Mouse (Mus musculus) thymus, postnatal 25 days (tissue): Measurements from ENCODE around the gene Gm42791.

Experiments
- DNase-seq: peaks from one replicate; pipeline ENCODE4 v3.0.0; 2022

Gene Gm42791

DNA sequence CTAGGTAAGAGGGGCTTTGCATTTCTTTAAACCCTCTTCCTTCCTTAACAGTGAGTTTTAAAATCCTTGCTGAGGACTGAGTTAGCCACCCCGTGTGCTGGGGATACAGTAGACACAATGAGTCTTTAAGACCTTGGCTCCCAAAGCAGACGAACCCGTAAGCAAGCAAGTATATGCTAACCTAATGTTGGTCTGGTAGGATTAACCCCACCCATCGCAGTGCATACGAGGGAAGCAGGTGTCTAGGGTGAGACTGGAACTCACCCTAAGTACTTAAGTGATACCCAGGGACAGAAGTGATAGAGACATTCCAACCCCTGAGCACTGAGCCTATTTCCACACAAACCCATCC lies 12.3 kb upstream of the Gm42791 start:
- DNase-seq = peak; percentile 37

DNA sequence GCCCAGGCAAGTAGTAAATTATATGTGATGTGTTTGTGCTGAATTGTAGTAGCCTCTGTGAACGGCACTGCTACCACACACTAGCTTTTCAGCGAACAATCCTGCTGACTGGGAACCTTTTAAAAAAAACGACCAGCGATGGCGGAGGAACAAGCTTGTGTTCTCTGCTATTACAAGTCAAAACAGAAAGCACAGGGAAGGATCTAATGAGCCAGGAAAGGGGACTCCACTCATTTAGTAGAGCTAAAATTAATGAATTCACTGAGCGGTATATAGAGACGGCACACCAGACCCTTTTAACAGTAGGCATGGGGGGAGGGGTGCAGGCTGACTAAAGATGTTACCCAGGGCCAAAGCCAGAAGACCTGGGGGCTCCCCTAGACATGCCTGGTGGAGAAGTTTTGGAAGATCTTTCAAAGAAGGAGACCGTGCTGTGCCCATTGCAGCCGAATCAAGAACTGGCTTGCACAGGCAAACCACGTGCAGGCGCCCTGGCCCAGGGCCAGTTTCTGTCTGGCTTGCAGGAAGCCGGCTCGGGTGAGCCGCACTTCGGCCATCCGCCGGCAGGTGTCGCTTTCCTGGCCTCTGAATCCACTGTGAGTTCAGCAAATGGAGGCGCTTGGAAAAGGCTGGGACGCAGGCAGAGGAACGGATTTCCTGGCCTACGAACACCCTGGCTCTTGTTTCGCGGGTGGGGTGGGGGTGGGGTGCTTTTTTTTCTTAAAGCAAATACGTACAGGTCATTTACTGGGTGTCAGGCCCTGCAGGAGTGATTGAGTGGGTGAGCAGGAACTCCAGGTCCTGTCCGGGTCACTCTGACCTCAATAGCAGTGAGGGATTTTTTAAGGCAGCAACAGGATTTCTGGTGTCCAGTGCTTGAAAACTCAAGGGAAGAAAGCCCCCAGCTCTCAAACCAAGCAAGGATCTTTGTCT lies 11.7 kb upstream of the Gm42791 start:
- peak; percentile 97 for DNase-seq

DNA sequence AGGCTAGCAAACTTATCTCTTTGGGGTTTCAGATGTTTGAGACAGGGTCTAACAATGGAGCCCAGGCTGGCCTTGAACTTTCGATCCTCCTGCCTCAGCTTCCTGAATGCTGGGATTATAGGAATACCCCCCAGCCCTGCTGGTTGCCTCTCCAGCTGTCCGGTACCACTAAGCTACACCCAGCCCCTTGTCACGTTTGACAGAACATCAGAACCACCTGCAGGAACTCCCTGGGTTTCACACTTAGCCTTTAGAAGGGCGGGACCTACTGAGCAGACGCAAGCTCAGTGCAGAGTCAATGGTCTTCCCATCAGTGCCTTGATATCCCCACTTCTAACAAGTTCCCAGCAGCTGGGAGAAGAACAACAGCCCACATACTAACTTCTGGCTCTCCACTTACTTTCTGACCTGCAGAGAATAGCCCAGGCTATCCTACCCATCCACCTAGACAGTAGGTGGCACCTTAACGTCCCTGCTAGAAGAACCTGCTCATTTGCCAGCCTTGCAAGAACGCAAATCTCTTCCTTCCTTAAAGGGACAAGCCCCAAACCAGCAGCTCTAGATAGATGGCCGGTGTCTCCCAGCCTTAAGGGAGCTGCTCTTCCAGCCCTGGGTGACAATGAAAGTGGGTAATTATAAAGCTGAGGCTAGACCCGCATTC lies 10.9 kb upstream of the Gm42791 start:
- peak; percentile 27 for DNase-seq

DNA sequence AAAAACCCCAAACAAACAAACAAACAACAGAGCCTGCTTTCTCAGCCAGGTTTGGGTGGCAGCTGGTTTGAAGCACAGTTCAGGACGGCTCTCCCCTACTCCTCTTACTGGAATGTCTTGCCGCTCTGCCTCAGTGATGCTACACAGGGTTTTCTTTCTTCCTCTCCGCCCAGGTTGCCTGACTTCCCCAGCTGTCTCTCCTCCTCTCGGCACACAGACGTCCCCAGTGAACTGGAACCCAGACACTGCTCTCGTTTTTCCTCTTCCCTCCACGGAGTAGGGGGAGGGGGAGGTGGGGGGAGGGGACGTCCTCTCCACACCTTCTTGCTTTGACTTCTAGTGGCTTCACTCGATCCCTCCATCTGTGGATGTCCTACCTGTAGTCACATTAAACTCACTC lies 10.1 kb upstream of the Gm42791 start:
- peak; percentile 52 for DNase-seq

DNA sequence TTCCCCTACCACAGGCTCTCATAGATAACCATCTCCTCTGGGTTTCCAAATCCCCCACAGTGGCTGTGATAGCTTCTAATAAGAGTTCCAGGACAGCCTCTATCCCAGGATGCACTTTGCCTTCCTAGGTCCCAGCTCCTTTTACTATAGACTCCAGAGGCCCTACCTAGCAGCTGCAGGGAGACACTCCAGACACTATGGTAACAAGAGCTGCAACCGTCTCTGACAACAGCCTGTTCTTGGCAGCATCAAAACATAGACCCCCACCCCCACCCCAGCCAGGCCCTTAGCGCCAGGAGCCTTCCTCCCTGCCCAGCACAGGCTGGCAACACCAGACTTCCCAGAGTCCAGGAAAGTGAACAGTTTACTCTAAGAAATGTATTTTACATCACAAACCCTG lies 8.2 kb upstream of the Gm42791 start:
- no peak for DNase-seq

DNA sequence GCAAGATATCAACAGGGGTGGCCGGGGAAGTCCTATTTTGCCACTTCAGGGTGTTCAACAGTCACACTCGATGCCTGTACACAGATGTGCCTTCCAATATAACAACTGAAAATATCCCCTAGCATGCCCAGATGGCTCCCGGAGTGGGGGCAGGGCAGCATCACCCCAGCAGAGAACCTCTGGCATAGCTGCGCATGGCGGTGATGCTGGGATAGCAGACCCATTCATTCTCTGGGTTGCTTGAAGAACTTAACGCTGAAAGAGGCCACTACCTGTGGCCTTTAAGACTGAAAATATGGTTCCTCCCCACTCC lies 7.8 kb upstream of the Gm42791 start:
- DNase-seq = no peak

DNA sequence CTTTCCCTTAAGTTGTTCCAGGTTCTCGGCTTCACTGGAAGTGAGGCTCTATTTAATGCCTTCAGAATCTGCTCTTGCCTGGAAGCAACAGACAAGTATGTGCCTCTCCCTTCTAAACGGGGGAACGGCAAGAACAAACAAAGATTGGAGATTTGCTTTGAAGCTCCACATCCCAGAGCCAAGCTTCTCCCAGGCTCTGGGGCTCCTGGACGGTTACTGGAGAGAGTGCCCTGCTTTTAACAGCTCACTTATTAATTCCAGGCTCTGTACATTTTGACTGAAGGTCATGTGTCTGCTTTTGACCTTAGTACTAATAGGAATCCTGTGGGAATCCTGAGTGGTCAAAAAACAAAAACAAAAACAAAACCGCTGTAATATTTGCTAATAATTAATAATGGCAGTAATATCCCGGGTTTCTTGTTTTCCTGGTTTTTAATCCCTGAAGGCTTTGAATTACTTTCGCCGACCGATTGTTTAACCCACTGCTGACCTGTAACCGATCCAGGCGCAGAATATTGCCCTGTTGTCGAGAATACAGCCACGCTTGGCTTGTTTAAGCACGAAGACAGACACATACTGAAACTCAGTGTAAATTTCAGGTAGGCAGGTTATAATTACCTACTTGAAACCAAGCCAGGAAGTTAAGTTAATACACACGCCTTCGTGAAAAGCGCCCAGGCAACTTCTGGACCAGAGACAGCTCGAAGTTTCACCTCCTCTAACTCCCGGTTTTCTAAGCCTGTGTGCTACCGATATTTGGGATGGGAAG lies 7.3 kb upstream of the Gm42791 start:
- no peak for DNase-seq

DNA sequence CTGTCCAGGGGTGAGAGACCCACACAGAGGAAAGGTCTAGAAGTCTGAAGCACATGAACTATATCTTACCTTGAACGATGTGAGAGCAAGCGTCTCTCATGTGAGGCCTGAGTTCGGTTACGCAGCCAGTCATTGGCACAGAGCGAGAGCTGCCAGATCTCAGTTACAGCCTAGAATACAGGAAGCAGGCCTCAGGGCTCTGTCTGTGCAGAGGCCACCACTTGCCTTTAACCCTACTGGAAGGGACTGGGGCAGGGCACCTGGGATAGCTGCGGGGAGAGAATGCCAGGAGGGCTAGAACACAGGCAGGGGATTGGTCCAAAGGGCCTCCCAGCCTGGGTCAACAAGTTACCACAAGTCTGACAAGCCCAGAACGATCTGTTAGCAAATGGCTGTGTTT lies 4.9 kb upstream of the Gm42791 start:
- DNase-seq = peak; percentile 33

DNA sequence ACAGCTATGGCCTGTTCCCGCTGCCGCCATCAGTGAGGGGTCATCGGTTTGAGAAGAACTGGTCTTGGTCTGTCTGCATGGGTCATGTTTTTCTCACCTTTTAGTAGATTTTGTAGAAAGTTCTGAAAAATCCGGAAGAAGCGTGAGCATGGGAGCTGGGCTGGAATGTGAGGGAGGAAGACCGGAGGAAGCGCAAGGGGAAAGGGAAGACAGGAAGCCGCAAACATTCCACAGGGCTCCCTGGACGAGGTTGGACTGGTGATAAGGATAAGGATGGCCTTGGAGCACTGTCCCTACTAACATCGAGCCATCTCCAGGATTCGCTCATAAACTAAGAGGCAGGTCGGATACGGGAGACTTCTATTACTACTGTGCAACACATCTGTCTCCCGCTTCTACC lies 3.6 kb upstream of the Gm42791 start:
- DNase-seq = no peak

DNA sequence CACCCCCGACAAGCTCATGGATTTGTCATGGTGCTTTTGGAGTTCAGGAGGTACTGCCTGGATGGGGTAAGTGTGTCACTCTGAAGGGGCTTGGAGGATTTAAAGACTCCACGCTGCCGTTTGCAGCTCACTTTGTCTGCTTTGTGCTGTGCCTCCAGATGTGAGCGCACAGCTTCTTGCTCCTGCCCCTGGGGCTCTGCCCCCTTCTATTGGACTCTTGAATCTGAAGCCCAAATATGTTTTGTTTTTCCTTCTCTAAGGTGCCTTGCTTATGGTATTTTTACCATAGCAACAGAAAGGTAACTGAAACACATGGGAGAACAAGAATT lies 1.7 kb upstream of the Gm42791 start:
- peak; percentile 53 for DNase-seq

DNA sequence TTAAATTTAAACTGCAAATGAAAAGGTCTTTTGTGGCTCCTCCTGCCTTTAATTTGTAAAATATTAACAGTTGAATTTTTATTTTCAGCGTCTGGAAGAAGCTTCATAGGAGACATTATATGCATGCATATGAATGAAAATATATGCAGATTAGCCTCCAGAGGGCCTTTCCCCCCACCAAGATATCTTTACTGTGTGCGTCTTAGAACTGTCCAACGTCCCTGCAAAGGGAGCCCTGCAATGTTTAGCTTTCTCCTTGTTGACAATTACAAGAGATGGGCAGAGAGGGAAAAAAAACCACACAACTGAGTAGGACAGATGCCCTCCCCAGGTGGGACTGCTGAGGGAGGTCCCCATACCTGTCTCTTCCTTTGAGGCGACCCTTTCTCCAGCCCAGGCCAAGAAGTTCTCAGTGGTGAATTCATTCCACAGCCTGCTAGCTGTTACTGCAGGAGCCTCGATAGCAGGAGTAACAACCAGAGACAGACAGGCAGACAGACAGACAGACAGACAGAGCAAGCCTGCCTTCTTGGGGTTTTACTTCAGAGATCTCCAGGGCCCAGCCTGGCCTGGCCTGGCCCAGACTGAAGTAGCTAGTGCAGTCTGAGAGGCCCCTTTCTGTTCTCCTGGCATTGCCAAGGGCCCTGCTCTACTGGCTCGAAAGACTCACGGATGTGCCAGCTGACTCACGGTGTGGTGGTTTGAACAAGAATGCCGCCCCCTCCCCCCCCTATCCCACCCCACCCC lies 1.2 kb upstream of the Gm42791 start:
- DNase-seq = peak; percentile 50

DNA sequence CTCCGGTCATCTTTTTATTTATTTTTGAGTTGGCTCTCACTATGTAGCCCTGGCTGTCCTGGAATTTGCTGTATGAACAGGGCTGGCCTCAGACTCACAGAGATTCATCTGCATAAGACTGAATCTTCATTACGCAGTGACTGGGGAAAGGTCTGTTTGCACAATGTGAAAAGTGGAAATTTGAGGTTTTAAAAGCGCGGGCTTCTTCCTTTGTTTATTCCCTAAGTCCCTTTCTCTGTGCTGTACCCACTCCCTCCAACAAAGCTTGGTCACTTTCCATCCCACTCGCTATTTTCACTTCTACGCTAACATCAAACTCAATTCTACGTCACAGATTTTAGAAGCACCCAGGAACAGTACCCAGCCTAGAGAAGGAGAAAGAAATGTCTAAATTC lies 639 bp downstream of the Gm42791 start:
- no peak for DNase-seq

DNA sequence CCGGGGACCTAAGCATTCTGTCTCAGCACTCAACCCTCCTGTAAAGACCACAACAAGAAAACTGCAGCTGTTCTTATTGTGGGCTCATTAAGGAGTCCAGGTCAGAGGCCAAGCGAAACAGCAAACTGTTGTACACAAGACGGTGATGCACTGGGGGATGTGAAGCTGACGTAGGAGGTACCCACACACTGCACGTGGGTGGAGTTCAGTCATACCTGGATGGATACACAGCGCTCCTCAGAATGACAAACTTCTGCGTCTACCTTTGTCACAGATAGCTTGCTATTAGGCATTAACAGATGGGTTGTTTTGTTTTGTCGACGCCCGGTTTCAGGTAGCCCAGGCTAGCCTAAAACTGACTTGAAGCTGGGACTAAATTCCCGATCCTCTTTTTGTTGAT lies 2.3 kb downstream of the Gm42791 start:
- no peak for DNase-seq

DNA sequence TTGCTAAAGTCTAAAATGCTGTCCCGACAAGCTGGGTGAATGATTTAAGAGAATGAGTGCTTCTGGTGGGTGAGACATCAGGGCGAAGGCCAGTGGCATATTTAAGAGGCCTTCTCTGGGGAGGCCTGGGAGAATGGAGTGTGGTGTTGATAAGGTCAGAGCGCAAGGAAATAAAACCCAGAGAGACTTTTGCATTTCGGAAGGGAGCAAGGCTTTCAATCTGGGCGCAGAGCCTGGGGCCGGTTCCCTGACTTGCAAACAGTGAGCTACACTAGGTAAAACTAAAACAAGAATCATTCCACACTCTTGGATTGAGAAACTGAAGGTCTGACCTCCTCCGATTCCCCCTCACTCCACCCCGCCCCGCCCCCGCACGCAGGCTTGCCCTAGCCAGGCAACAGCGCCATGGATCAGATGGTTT lies 4.0 kb downstream of the Gm42791 start:
- DNase-seq = no peak

DNA sequence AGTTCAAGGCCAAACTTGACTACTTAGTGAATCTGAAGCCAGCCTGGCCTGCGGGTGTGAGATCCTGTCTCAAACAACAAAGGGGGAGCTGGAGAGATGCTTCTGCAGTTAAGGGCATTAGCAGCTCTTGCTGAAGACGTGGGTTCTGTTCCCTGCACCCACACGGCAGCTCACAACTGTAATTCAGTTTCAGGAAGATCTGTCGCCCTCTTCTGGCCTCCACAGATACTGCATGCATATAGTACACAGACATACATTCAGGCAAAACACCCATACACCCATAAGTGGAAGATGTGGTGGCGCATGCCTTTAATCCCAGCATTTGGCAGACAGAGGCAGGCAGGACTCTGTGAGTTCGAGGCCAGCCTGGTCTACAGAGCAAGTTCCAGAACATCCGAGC lies 5.5 kb downstream of the Gm42791 start:
- peak; percentile 47 for DNase-seq

DNA sequence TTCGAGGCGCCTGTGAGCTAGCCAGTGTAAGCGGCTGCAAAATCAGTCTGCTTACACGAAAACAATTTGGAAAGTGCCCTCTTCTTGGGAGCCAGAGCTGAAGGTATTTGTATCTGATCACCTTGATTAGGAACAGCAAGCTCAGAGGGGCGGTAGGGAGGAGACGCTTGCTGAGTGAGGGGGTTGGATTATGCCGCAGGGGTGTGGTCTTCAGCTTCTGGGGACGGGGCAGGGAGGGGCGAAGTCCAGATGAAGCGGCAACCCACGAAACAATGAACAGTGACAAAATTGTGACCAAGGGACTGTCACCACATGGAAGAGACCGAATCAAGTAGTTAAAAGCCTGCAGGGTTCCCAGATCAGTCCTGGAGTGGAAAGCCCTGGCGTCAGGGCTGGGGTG lies 10.0 kb downstream of the Gm42791 start:
- DNase-seq = no peak

DNA sequence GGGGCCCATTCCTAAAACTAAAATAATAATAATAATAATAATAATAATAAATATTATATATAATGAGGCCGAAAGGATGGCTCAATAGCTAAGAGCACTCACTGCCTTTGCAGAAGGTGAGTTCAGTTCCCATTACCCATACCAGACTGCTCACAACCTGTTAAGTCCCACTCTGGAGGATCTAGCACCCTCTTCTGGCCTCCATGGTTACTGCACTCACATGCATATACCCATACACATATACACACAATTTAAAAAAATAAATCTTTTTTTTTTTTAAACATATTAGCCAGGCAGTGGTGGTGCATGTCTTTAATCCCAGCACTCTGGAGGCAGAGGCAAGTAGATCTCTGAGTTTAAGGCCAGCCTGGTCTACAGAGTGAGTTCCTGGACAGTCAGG lies 11.3 kb downstream of the Gm42791 start:
- no peak for DNase-seq

DNA sequence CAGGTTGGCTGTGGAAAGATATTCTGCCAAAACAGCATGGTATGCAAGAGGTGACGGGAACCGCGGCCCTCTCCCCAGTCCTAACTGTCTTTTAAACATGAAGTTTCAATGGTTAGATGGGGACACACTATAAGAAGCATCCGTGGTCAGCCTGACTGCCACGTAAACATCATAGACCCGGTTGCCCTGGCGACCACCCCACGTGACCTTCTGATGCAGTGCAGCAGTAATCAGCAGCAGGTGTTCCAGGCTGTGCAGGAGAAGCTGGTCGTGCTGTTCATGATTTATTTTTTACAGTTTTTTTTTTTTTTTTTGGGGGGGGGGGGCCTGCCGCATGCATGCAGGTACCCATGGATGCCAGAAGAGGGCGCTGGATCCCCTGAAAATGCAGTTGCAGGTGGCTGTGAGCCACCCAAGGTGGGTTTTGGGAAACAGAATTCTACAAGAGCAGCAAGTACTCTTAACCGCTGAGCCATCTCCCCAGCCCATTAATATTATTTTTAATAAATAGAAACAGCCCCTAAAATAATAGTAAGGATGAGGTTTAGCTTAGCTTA lies 11.8 kb downstream of the Gm42791 start:
- no peak for DNase-seq

DNA sequence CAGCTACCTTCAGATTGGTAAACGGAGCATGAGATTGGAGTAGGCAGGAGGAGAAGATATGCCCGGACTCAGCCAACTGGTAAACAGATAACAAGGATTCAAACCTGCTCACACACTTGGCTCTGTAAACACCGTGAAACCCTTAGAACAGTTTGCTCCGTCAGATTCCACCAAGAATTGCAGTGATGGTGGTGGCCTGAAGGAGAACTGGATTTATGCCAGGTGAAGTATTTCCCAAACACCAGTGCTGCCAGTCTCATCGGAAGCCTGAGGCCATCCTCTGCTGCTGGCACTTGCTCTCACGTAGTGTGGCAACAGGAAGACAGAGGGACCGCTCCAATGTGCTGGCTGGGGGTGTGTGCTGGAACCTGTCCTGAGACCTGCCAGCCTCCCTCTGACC lies 12.6 kb downstream of the Gm42791 start:
- no peak for DNase-seq

DNA sequence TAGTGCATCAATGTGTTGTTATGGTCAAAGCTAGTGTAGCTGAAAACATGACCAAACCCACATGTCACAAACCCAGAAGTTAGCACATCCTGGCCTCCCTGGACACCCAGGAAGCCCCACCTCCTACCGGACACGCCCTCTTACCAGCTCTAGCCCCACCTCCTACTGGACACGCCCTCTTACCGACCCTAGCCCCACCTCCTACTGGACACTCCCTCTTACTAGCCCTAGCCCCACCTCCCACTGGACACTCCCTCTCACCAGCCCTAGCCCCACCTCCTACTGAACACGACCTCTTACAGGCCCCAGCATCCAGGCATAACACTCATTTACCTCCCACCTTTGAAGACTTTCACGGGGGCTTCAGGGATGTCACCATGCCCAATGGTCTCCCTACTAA lies 14.3 kb downstream of the Gm42791 start:
- DNase-seq = no peak

DNA sequence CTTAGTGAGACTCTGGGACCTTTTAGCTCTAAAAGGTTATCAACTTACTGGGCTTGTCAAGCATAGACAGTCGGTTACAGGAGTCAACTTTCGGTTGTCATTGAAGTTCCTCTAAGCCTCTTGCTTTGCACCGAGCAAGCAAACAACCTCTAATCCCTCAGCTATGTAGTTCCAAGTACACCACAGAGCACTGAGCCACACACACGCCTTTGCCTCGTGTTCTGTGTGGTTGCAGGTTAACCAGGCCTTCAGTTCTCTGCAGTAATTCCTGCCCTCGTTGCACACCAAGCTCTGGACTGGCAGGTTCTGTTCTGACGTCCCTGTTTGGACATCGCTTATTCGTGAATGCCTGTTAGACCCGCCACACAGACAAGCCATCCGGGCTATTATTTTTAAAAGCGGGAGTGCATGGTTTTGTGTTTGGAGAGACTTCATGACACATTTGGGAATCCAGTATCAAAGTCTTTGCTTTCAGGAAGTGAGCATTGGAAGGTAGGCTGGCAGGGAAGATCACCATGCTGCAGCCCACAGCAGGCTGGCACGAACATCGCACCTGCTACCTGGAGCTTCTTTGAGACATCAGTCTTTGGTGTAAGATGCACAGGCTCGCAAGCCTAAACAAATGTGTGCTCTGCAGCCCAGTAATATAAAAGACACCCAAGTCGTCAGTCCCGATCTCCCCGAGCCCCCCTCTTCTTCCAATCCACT lies 16.3 kb downstream of the Gm42791 start:
- DNase-seq = peak; percentile 59

DNA sequence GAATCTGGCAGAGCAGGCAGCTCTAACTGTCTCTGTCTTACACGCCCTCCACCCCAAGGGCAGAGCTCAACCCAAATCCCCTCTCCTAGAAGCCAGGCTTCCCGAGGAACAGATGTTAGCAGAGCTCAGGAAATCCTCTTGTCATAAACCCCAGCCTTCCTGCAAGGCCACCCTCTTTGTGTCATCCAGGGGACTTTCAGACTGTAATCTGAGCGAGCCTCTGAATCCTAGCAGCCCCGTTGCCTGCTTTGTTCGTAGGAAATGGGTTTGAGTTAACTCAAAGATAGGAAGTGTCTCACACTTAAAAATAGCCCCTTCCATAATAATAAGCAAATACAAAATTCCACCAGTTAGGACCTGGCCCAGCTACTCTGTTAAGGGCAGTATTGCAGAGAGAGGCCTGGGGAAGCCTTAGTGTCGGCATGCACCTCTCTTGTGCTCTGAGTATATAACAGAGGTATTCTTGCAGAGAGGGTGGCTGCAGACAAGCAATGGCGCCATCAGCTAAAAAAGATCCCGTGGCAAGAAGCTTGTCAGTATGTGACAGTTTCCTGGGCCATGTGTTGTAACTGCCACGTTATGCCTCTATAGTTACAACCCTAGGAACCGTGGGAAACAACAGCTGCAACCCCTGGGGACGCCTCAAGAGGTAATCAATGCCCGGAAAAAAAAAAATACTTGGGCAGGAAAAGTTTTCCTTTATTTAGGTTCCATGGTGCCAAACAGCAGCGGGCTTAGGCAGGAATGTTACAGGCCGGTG lies 17.1 kb downstream of the Gm42791 start:
- peak; percentile 72 for DNase-seq
